Mouse (Mus musculus) heart, postnatal 10 days (tissue): ENCODE results near the gene H2-Aa. TPM values are rescaled to one million over a fixed set of nuclear protein-coding genes. Genes with fewer than 3 reads are reported as not detected.

Experiments
- DNase-seq, 2 experiments: peaks; one replicate each; pipeline ENCODE4 v3.0.0; 2021
- intact Hi-C: fragments of 180-260 bp; cut with DNase I; formaldehyde crosslinking; loops from one replicate; pipeline ENCODE4 v1.15.1; 2025
- total RNA-seq, 2 experiments: library from RNA; stranded (reverse); gene quantifications; 2 replicates each; pipeline ENCODE4 v1.2.3; 2021

The H2-Aa gene
- total RNA-seq, 2 experiments from 2014 or later = 4.9 to 5.4 TPM

DNA sequence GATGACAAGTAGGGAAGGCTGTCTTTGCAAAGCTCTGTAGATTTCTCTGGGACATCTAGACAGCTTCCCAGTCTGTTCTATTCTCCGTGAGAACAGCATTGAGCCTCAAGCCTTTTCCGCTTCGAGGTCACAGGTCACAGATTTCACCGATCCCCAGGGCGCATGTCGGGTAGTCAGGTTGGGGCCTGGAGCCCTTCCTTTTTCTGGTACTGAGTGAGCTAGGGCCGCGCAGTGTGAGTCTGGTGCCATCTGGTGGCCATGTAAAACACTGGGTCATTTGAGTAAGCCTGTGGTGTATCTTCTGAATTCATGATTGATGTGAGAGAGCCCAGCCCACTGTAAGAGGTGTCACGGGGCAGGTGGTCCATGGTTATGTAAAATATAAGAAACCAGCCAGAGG is 52.7 kb downstream of the H2-Aa start:
- intact Hi-C loops = loop anchor here (1.0 to 10.0 kb wide), 5 partner anchors 16 to 158 kb away; no protein-coding TSS in a partner anchor
- peak; percentile 85 to 88 for DNase-seq

Other genes starting within 250 kb of the H2-Aa start
- 1 to 10 TPM; 1.5 to 1.8 TPM for gene Col11a2, start 248.4 kb downstream of the H2-Aa start, total RNA-seq
- gene H2-Oa, start 195.5 kb downstream of the H2-Aa start, total RNA-seq = under 1 TPM in 1 of 2 experiments, not detected in 1; 0.31 TPM
- gene H2-DMa, start 168.3 kb downstream of the H2-Aa start, total RNA-seq = 1 to 10 TPM; 4.1 to 4.5 TPM
- gene Brd2, start 165.2 kb downstream of the H2-Aa start, total RNA-seq = 100 to 1,000 TPM; 113 to 119 TPM
- 1 to 10 TPM in 1 of 2 experiments, under 1 TPM in 1; 0.98 to 1.1 TPM for gene H2-DMb2, start 144.5 kb downstream of the H2-Aa start, total RNA-seq
- under 1 TPM; 0.72 to 0.89 TPM for gene H2-DMb1, start 134.8 kb downstream of the H2-Aa start, total RNA-seq
- 1 to 10 TPM; 6.7 to 7.0 TPM for gene Tap1, start 100.3 kb downstream of the H2-Aa start, total RNA-seq
- 1 to 10 TPM; 3.2 to 4.6 TPM for gene Psmb9, start 100.1 kb downstream of the H2-Aa start, total RNA-seq
- 10 to 100 TPM; 10.3 to 10.7 TPM for gene Psmb8, start 90.1 kb downstream of the H2-Aa start, total RNA-seq
- 10 to 100 TPM; 17.6 to 20.3 TPM for gene Tap2, start 84.3 kb downstream of the H2-Aa start, total RNA-seq
- under 1 TPM; 0.77 to 0.92 TPM for gene H2-Ob, start 48.9 kb downstream of the H2-Aa start, total RNA-seq
- gene H2-Ab1, start 30.1 kb downstream of the H2-Aa start, total RNA-seq = 1 to 10 TPM; 4.4 to 4.7 TPM
- gene H2-Eb1, start 18.0 kb upstream of the H2-Aa start, total RNA-seq = 1 to 10 TPM; 7.5 to 8.4 TPM
- not detected for gene H2-Eb2, start 37.8 kb upstream of the H2-Aa start, total RNA-seq
- gene Btnl2, start 67.0 kb upstream of the H2-Aa start, total RNA-seq = under 1 TPM; 0.22 to 0.30 TPM
- gene Btnl1, start 89.3 kb upstream of the H2-Aa start, total RNA-seq = not detected
- gene BC051142, start 111.0 kb upstream of the H2-Aa start, total RNA-seq = not detected
- not detected for gene Btnl4, start 189.5 kb upstream of the H2-Aa start, total RNA-seq
- gene Btnl6, start 229.5 kb upstream of the H2-Aa start, total RNA-seq = not detected